Mouse (Mus musculus): ENCODE data around the gene Lctl. TPM values are rescaled to one million over a fixed set of nuclear protein-coding genes. Genes with fewer than 3 reads are reported as not detected.
A peak's percentile ranks its signal among the peaks of the same experiment; 100 is the strongest.

Lctl gene
- total and polyA plus RNA-seq, 3 experiments = 0.54 TPM; not detected in 2

- Histone ChIP-seq H3K27me3 (ENCODE audit: control insufficient read depth in 1 of 2, insufficient read depth in 2 of 2, low read length in 2 of 2) (no peaks in the 10 kb centered on the region; a peak in 1 of 4 replicates), H3K9me3 (replicated peaks; ENCODE audit: insufficient read depth, low read length) (no peaks in the 10 kb centered on the region), H3K9ac (ENCODE audit: control insufficient read depth, low read depth, low read length, poor library complexity, severe bottlenecking) (no peak overlapping the region), H3K27ac (ENCODE audit: control insufficient read depth, low read depth, low read length) (no peak overlapping the region), H3K79me2 (ENCODE audit: control insufficient read depth, insufficient read depth, low read length, poor library complexity) (no peaks in the 10 kb centered on the region), H3K4me3 (ENCODE audit: control insufficient read depth in 1 of 2, insufficient read depth in 1 of 2, low read depth in 2 of 2, low read length in 2 of 2) (no peak overlapping the region), H3K36me3 (ENCODE audit: control insufficient read depth in 1 of 2, insufficient read depth in 2 of 2, low read length in 2 of 2) (no peaks in the 10 kb centered on the region), H3K4me1 (ENCODE audit: control insufficient read depth in 1 of 2, insufficient read depth in 2 of 2, low read length in 2 of 2) (no peaks in the 10 kb centered on the region)
- no peak for DNase-seq (ENCODE audit: low read depth, low spot score)
- TF ChIP-seq POLR2A (IDR thresholded peaks at IDR 0.05; ENCODE audit: control insufficient read depth in 1 of 2, insufficient read depth in 1 of 2, low read depth in 1 of 2, low read length in 2 of 2, poor library complexity in 1 of 2) (no peak), RAD21 (IDR thresholded peaks at IDR 0.05; ENCODE audit: low read depth, low read length) (no peak), MYC (IDR thresholded peaks at IDR 0.05; ENCODE audit: low read depth, low read length) (no peak), GABPA (IDR thresholded peaks at IDR 0.05; ENCODE audit: low read depth, low read length) (no peak), SIN3A (IDR thresholded peaks at IDR 0.05; ENCODE audit: low read length) (no peak), KAT2A (conservative IDR thresholded peaks at IDR 0.05; ENCODE audit: low read depth, low read length) (no peak), MAFK (IDR thresholded peaks at IDR 0.05; ENCODE audit: borderline replicate concordance, low read depth, low read length) (no peak), USF1 (IDR thresholded peaks at IDR 0.05; ENCODE audit: low read depth, low read length) (no peak), MAX (IDR thresholded peaks at IDR 0.05; ENCODE audit: low read length) (no peak)
Observed at GRCm38 (mm10) chr9:64114646-64115045, 2.3 kb upstream of the Lctl start.

GRCm38 (mm10) chr9:64115756-64116155 is 1.2 kb upstream of the Lctl start:
- Histone ChIP-seq H3K9ac (ENCODE audit: control insufficient read depth, low read depth, low read length, poor library complexity, severe bottlenecking) (no peak overlapping the region), H3K9me3 (replicated peaks; ENCODE audit: insufficient read depth, low read length) (no peaks in the 10 kb centered on the region), H3K4me1 (ENCODE audit: control insufficient read depth in 1 of 2, insufficient read depth in 2 of 2, low read length in 2 of 2) (no peaks in the 10 kb centered on the region), H3K79me2 (ENCODE audit: control insufficient read depth, insufficient read depth, low read length, poor library complexity) (no peaks in the 10 kb centered on the region), H3K4me3 (ENCODE audit: control insufficient read depth in 1 of 2, insufficient read depth in 1 of 2, low read depth in 2 of 2, low read length in 2 of 2) (no peak overlapping the region), H3K27ac (ENCODE audit: control insufficient read depth, low read depth, low read length) (no peak overlapping the region), H3K27me3 (ENCODE audit: control insufficient read depth in 1 of 2, insufficient read depth in 2 of 2, low read length in 2 of 2) (no peaks in the 10 kb centered on the region; a peak in 1 of 4 replicates), H3K36me3 (ENCODE audit: control insufficient read depth in 1 of 2, insufficient read depth in 2 of 2, low read length in 2 of 2) (no peaks in the 10 kb centered on the region)
- TF ChIP-seq CHD2 (IDR thresholded peaks at IDR 0.05; ENCODE audit: low read length) (no peak), USF2 (IDR thresholded peaks at IDR 0.05; ENCODE audit: borderline replicate concordance in 1 of 2, insufficient read depth in 1 of 2, low read depth in 1 of 2, low read length in 2 of 2) (no peak), EP300 (IDR thresholded peaks at IDR 0.05; ENCODE audit: low read depth in 1 of 2, low read length in 2 of 2) (no peak), ETS1 (IDR thresholded peaks at IDR 0.05; ENCODE audit: low read depth, low read length) (no peak), KAT2A (conservative IDR thresholded peaks at IDR 0.05; ENCODE audit: low read depth, low read length) (no peak), POLR2AphosphoS2 (IDR thresholded peaks at IDR 0.05; ENCODE audit: low read length) (no peak)
- no peak for DNase-seq (ENCODE audit: low read depth, low spot score)

GRCm38 (mm10) chr9:64119898-64120297 is 3.0 kb downstream of the Lctl start:
- DNase-seq (ENCODE audit: low read depth, low spot score) = peak; percentile 92
- H3K27ac ChIP-seq (ENCODE audit: control insufficient read depth, low read depth, low read length) = no peak overlapping the region
- no peaks in the 10 kb centered on the region for H3K27me3 ChIP-seq (ENCODE audit: control insufficient read depth in 1 of 2, insufficient read depth in 2 of 2, low read length in 2 of 2)
- H3K79me2 ChIP-seq (ENCODE audit: control insufficient read depth, insufficient read depth, low read length, poor library complexity) = no peaks in the 10 kb centered on the region
- H3K4me1 ChIP-seq (ENCODE audit: control insufficient read depth in 1 of 2, insufficient read depth in 2 of 2, low read length in 2 of 2) = peaks cover 0 to 3% of the 10 kb centered on the region in 2 experiments; a peak in 1 of 4 replicates
- no peaks in the 10 kb centered on the region for H3K9me3 ChIP-seq (replicated peaks; ENCODE audit: insufficient read depth, low read length)
- H3K9ac ChIP-seq (ENCODE audit: control insufficient read depth, low read depth, low read length, poor library complexity, severe bottlenecking) = peak overlapping the region; percentile 43; the same call in 1 of the 2 replicates
- no peaks in the 10 kb centered on the region for H3K36me3 ChIP-seq (ENCODE audit: control insufficient read depth in 1 of 2, insufficient read depth in 2 of 2, low read length in 2 of 2)
- H3K4me3 ChIP-seq (ENCODE audit: control insufficient read depth in 1 of 2, insufficient read depth in 1 of 2, low read depth in 2 of 2, low read length in 2 of 2) = peak overlapping the region; percentile 54 to 58
- TF ChIP-seq CHD1 (IDR thresholded peaks at IDR 0.05; ENCODE audit: low read depth, low read length) = no peak
- no peak for TF ChIP-seq USF2 (IDR thresholded peaks at IDR 0.05; ENCODE audit: borderline replicate concordance in 1 of 2, insufficient read depth in 1 of 2, low read depth in 1 of 2, low read length in 2 of 2)
- no peak for TF ChIP-seq NELFE (IDR thresholded peaks at IDR 0.05; ENCODE audit: low read depth, low read length)
- TF ChIP-seq TAL1 (IDR thresholded peaks at IDR 0.05; ENCODE audit: low read length) = no peak
- no peak for TF ChIP-seq ZMIZ1 (IDR thresholded peaks at IDR 0.05; ENCODE audit: low read depth, low read length)
- TF ChIP-seq KAT2A (conservative IDR thresholded peaks at IDR 0.05; ENCODE audit: low read depth, low read length) = no peak
- TF ChIP-seq ZKSCAN1 (IDR thresholded peaks at IDR 0.05; ENCODE audit: low read depth, low read length) = no peak
- TF ChIP-seq MEF2A (IDR thresholded peaks at IDR 0.05; ENCODE audit: extremely low read depth, insufficient replicate concordance, low read depth, low read length, poor library complexity, severe bottlenecking) = no peak
- 0 out of 2 replicates have a peak, but pooled peaks have one; percentile 22 for TF ChIP-seq BHLHE40 (IDR thresholded peaks at IDR 0.05; ENCODE audit: borderline replicate concordance, low read depth, low read length)
- 0 out of 2 replicates have a peak, but pooled peaks have one; percentile 22 for TF ChIP-seq ELF1 (IDR thresholded peaks at IDR 0.05; ENCODE audit: low read depth, low read length)
- no peak for TF ChIP-seq USF1 (IDR thresholded peaks at IDR 0.05; ENCODE audit: low read depth, low read length)
- TF ChIP-seq POLR2AphosphoS5 (IDR thresholded peaks at IDR 0.05; ENCODE audit: borderline replicate concordance, low read depth, low read length) = no peak
- no peak for TF ChIP-seq JUND (IDR thresholded peaks at IDR 0.05; ENCODE audit: low read depth, low read length)
- TF ChIP-seq SIN3A (IDR thresholded peaks at IDR 0.05; ENCODE audit: low read length) = peak; percentile 68; the same call in 1 of the 2 replicates
- TF ChIP-seq POLR2A (IDR thresholded peaks at IDR 0.05; ENCODE audit: control insufficient read depth in 1 of 2, insufficient read depth in 1 of 2, low read depth in 1 of 2, low read length in 2 of 2, poor library complexity in 1 of 2) = no peak
- no peak for TF ChIP-seq CHD2 (IDR thresholded peaks at IDR 0.05; ENCODE audit: low read length)
- TF ChIP-seq POLR2AphosphoS2 (IDR thresholded peaks at IDR 0.05; ENCODE audit: low read length) = no peak
- no peak for TF ChIP-seq GABPA (IDR thresholded peaks at IDR 0.05; ENCODE audit: low read depth, low read length)
